Mouse (Mus musculus) right cerebral cortex, adult 18-20 months (tissue): ENCODE data around the gene Rd3.

Experiments
- DNase-seq: peaks from one replicate; pipeline ENCODE4 v3.0.0; 2022; ENCODE audit warnings: mixed read lengths

The Rd3 gene

DNA sequence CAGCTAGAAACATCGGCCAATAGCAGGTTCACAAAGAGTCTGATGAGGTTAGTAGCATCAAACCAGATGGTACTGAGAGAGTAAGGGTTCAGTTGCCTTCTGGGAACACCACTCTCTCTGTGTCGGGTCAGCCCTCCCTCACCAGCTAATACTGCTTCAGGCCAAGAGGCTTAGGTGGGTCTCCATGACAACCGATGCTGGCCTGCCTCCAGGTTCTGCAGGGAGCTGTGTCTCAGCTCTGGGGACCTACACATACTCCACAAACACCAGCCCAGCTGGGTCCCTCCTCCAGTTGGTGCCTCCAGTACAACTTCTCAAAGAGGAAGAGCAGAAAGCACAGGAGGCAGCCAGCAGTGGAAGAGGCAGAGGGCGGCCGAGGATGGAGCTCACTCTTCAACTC, at the start of gene Rd3:
Gene Rd3 (plus strand): TSS at position 184 of the 400 bp plus-strand sequence.
- peak; percentile 52 for DNase-seq

DNA sequence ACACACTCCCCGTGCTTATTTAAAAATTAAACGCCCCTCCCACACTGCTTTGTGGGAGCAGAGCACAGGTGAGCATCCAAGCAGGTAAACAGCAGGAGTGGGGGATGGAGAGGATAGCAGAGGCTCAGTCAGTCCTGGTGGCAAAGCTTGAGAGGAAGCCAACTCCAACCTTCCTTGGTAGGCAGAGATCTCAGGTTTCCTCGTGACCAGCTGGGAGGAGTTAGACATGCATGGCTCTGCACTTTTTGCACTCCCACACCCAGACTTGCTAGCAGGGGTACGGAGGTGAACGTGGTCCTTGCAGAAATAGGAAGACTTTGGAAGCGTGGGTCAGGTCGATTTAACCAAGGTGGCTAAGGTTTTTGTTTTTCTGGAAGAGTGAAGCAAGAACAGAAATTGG, 48.8 kb upstream of the Rd3 start:
- no peak for DNase-seq

DNA sequence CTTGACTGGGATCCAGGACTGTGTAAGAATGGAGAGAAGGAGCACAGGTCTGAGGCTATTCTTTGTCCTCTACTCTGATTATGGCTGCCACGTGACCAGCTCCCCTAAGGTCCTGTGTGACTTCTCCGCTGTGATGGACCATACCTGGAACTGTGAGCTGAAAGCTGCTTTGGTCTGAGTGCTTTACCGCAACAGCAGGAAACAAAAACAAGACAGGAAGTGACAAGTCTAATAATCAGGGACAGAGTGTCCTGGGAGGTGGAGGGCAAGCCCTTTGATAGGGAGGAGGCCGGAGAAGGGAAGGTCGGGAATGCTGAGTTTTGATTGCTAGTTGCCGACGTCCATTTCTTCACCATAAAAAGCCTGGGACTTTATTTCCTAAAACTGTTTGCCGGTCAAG, 48.1 kb upstream of the Rd3 start:
- no peak for DNase-seq

- DNase-seq: no peak
Measured at GRCm38 (mm10) chr1:191929897-191930524, 47.2 kb upstream of the Rd3 start.

DNA sequence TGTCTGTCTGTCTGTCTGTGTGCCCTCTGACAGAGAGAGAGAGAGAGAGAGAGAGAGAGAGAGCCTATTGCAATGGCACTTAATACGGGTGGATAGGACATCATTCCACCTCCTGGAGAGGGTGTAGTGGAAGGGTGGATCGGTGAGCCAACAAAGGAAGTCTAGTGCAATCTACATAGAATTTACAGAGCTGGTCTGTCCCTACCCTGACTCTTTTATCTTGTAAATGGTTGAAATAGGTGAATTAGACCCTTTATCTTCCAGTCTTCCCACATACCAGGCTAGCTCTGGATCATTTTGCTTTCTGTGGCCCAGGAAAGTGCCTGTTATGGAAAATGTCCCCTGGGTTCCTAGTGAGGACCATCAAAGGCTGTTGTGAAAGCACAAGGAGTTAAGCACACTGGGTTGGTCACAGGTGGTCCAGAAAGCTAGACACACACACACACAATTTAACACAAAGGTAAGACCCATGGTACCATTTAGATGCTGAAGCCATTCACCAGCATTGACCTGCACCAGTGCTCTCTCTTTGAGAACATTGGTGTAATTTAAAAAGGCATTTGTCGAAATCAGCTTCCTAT, 46.6 kb upstream of the Rd3 start:
- no peak for DNase-seq

GRCm38 (mm10) chr1:191932286-191932985, 44.7 kb upstream of the Rd3 start:
- DNase-seq: no peak

DNA sequence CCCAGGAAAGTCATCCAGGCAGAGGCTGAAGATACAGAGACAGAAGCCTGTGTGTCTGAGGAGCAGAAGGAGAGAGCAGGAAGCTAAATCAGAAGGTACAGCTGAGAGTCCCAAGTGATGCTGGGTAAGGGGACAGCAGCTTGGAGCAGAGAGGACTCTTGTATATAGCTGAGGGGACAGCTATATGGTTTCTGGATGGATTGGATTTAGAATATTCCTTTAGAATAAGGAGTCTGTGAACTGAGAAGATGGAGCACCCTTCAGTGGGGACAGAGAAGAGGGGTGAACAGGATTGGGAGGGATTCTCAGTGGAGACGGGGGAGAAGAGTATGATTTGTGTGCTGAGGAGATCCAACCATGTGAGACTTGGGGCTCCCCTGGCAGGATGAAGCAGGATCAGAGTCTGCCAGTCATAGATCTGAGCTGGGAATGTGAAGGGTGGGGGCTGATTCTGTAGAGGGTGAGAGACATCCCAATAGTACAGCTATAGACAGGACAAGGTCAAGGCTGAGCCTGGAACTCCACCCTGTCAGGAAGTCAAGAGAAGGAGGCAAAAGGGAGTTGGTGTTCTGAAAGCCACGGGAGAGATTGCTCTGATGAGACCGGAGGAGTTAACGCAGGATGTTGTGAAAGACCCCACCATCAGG, 44.1 kb upstream of the Rd3 start:
- no peak for DNase-seq

DNA sequence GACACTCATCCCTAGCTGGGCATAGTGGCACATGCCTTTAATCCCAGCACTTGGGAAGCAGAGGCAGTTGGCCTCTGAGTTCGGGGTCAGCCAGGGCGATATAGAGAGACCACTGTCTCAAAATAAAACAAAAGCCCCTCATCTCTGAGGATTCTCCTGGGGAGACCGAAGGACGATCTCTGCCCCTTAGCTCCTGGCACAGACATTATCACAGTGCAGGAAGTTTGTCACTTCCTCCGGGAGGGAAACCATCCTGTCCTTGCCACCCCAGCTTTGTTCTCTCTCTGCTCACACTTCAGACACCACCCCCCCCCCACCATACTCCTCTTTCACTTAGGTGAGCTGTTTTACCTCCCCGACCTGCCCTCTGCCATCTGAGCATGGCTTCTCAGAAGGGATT, 33.5 kb upstream of the Rd3 start:
- DNase-seq: no peak

- no peak for DNase-seq
Measured at GRCm38 (mm10) chr1:191945341-191945740, 31.8 kb upstream of the Rd3 start.

DNA sequence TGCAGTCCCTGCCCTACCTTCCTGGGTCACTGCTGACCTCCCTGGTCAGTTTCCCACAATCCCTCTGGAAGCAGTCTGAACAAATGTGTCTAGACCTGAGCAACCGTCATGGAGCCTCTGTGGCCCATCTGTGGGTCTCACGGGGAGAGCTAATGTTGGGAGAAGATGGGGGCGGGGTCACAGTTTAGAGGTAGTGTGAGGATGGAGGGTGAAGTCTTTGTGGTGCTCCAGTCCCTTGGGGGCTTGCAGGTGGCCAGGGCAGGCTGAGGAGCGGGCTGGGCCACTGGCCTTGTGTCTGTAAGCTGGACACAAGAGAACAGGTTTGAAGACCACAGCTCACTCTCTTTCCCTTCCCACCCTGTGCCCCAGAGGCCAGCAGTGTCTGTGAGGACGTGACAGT, 31.4 kb upstream of the Rd3 start:
- no peak for DNase-seq

DNA sequence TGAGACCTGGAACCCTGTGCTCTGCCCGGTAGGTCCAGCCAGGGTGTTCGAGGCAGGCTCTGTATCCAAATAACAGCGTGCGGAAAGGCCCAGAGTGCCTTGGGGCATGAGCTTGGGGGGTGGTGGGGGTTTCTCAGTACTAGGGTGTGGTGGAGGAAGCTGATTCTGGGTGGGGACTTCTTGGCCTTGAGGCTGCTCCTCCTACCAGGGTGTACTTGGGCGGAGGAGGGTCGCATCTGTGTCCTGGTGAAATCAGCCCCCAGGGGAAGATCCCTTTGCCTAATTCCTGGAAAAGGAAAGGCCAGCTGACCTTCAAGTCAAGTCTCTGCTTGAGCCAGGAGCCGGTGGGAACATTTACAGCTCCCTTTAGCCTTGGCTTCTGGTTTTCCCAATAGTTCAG, 30.9 kb upstream of the Rd3 start:
- no peak for DNase-seq

DNA sequence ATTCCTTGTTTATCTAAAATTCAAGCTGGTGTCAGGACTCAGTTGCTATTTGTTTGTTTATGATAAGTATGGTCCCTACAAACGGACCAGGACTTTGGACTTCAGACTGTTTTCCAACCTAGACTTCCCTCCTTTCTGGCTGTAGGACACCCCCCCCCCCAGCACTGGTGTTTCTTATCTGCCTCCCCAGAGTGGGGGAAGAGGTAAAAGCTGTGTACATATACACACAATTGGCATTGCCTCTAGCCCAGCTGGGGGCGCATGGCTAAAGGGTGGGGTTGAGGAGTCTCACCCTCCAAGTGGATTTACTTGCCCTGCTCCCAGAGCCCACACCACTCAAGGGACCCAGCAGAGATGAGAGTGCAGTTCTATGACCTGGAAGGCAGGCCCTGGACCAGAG, 30.3 kb upstream of the Rd3 start:
- no peak for DNase-seq

DNA sequence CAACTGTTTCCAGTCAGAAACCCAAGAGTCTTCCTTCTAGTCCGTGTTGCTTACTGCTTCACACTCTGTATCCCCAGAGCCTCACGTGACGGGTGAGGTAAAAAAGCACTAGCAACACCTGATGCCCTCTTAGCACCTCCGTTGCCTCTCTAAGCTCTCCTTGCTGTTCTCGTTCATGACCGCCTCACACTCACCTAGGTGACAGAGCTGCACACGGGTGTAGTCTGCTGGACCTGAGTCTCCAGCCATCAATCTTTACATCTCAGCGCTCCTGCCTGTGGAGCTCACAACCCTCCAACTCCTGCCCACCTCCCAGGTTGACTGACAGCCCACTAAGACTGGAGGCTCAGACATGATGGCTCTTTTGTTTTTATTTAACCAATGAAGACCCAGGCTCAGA, 29.4 kb upstream of the Rd3 start:
- no peak for DNase-seq

DNA sequence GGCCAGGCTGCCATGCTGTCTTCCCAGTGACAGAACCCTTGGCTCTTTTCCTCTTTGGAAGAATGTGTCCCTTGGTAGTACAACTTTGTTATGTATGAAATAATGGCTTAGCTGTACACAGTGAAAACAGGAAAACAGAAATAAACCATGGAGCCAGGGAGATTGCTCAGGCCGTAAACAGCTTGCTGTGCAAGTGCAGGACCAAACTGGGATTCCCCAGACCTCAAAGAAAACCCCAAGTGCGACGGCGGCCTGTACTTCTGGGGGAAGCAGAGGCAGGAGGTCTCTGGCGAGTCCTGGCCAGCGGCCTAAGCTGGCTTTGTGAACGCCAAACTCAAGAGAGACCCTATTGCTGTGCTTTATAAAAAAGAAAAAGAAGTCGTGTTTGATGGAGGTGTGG, 28.6 kb upstream of the Rd3 start:
- no peak for DNase-seq

- DNase-seq: peak; percentile 66
Measured at GRCm38 (mm10) chr1:191950611-191951010, 26.6 kb upstream of the Rd3 start.

- peak; percentile 79 for DNase-seq
Measured at GRCm38 (mm10) chr1:191952733-191953335, 24.3 kb upstream of the Rd3 start.

- DNase-seq: no peak
Measured at GRCm38 (mm10) chr1:191955101-191955500, 22.1 kb upstream of the Rd3 start.

GRCm38 (mm10) chr1:191956261-191956660, 20.9 kb upstream of the Rd3 start:
- no peak for DNase-seq

- DNase-seq: no peak
Measured at GRCm38 (mm10) chr1:191956871-191957270, 20.3 kb upstream of the Rd3 start.

DNA sequence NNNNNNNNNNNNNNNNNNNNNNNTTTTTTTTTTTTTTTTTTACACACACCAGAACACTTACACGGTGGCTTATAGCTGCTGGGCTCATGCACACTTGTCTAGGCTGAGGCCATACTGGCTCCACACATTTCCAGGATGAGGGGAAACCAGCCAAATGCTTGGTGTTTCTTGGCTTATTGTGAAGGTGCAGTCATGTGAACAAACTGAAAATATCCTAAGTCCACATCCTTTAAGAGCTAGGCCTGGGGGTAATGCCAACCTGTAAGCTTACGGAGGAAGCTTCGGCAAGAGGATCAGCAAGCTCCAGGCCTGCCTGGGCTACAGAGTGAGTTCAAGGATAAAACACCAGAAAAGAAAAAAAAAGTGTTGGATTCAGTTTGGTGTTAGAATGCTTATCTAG, 19.8 kb upstream of the Rd3 start:
- DNase-seq: no peak

- no peak for DNase-seq
Measured at GRCm38 (mm10) chr1:191960946-191961345, 16.2 kb upstream of the Rd3 start.

- no peak for DNase-seq
Measured at GRCm38 (mm10) chr1:191963413-191963812, 13.8 kb upstream of the Rd3 start.

- DNase-seq: peak; percentile 79
Measured at GRCm38 (mm10) chr1:191963948-191964772, 13.0 kb upstream of the Rd3 start.
